Mouse (Mus musculus) lung, adult 2 months (tissue): ENCODE data around the gene Arrb2. TPM values are rescaled to one million over a fixed set of nuclear protein-coding genes. Genes with fewer than 3 reads are reported as not detected.

Experiments used
- DNase-seq: peaks from one replicate; pipeline ENCODE4 v3.0.0; 2022
- H3K4me1 ChIP-seq: fragments of 200-500 bp; 2 replicates; pipeline ENCODE4 v1.6.1; 2011; ENCODE audit warnings: low read length; ENCODE audit not compliant: control insufficient read depth, insufficient read depth
- H3K4me3 ChIP-seq: fragments of 200-500 bp; replicated peaks from 2 replicates; pipeline ENCODE3; 2011; ENCODE audit warnings: low read depth, mild to moderate bottlenecking, control low read depth, low read length; ENCODE audit errors: extremely low read depth
- CTCF ChIP-seq: fragments of 200-500 bp; IDR thresholded peaks from 2 replicates; pipeline ENCODE4 v1.5.1; 2011; ENCODE audit warnings: mild to moderate bottlenecking, low read length, control low read depth; ENCODE audit not compliant: insufficient read depth
- POLR2A ChIP-seq: fragments of 200-500 bp; IDR thresholded peaks from 2 replicates; pipeline ENCODE4 v1.6.1; 2011; ENCODE audit warnings: low read depth, mild to moderate bottlenecking, control low read depth, low read length, borderline replicate concordance; ENCODE audit errors: extremely low read depth
- WGBS: fragments of 180-500 bp; shearing (Covaris S2); methylation state at CpG from one replicate; pipeline ENCODE4 v1.1.7; 2018; 5-methylcytosine and 5-hydroxymethylcytosine counted together
- polyA plus RNA-seq: library from polyadenylated mRNA; depleted of rRNA; stranded (reverse); fragments of >200 nt; gene quantifications from 2 replicates; pipeline ENCODE4 v1.2.3, GENCODE M21; 2012; rRNA removed

Gene Arrb2
- polyA plus RNA-seq, 1 experiment, result 80.2 TPM

DNA sequence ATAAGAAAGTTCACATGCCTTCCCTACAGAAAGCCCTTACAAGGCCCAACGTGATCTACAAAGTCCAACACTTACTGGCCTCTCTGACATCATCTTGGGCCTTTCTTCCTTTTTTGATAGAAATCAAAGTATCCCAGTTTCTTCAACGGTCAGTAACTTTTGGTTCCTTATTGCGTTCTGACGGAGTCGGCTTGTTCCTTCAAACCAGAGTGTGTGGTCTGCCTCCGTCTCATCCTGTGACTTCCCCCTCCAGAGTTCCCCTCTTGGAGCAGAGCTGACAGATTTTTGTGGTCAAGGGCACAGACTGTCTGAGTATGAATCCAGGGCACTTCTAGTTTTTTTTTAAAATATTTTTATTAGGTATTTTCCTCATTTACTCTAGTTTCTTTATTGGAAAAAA lies 57.2 kb downstream of the Arrb2 start:
- no peak overlapping the region for H3K4me3 ChIP-seq
- H3K4me1 ChIP-seq, result no peaks in the 10 kb centered on the region
- WGBS, result 67% methylated on average over 6 of the region's 6 CpGs
- TF ChIP-seq CTCF, result no peak
- TF ChIP-seq POLR2A, result no peak
- DNase-seq, result no peak

Other genes starting within 250 kb of the Arrb2 start
- gene Slc16a11, start 219.9 kb upstream of the Arrb2 start, polyA plus RNA-seq, result 211 and 239 TPM in 2 replicates
- 9.2 and 11.3 TPM in 2 replicates for gene Slc16a13, start 211.6 kb upstream of the Arrb2 start, polyA plus RNA-seq
- gene Bcl6b, start 202.8 kb upstream of the Arrb2 start, polyA plus RNA-seq, result 21.9 and 25.6 TPM in 2 replicates
- gene 0610010K14Rik, start 194.7 kb upstream of the Arrb2 start, polyA plus RNA-seq, result 79.0 and 80.9 TPM in 2 replicates
- gene Gm21988, start 192.8 kb upstream of the Arrb2 start, polyA plus RNA-seq, result 6.6 and 7.2 TPM in 2 replicates
- 143 and 168 TPM in 2 replicates for gene Rnasek, start 192.8 kb upstream of the Arrb2 start, polyA plus RNA-seq
- 4.6 and 9.2 TPM in 2 replicates for gene Alox12, start 177.3 kb upstream of the Arrb2 start, polyA plus RNA-seq
- 0.31 and 0.40 TPM in 2 replicates for gene Alox12e, start 110.0 kb upstream of the Arrb2 start, polyA plus RNA-seq
- 4.2 and 14.2 TPM in 2 replicates for gene Alox15, start 80.6 kb upstream of the Arrb2 start, polyA plus RNA-seq
- 15.9 and 17.4 TPM in 2 replicates for gene Pelp1, start 22.6 kb upstream of the Arrb2 start, polyA plus RNA-seq
- 21.6 and 26.9 TPM in 2 replicates for gene Med11, start 19.3 kb downstream of the Arrb2 start, polyA plus RNA-seq
- 8.7 and 12.3 TPM in 2 replicates for gene Zmynd15, start 26.8 kb downstream of the Arrb2 start, polyA plus RNA-seq
- 67.2 and 74.6 TPM in 2 replicates for gene Cxcl16, start 27.3 kb downstream of the Arrb2 start, polyA plus RNA-seq
- gene Tm4sf5, start 72.6 kb downstream of the Arrb2 start, polyA plus RNA-seq, result 0.50 and 1.00 TPM in 2 replicates
- gene Vmo1, start 82.0 kb downstream of the Arrb2 start, polyA plus RNA-seq, result 0.20 and 0.26 TPM in 2 replicates
- 0.12 and 0.34 TPM in 2 replicates for gene Gltpd2, start 86.6 kb downstream of the Arrb2 start, polyA plus RNA-seq
- gene Psmb6, start 92.7 kb downstream of the Arrb2 start, polyA plus RNA-seq, result 202 and 264 TPM in 2 replicates
- not detected in 2 replicates for gene Gm40193, start 100.3 kb downstream of the Arrb2 start, polyA plus RNA-seq
- 32.4 and 47.2 TPM in 2 replicates for gene Pld2, start 107.4 kb downstream of the Arrb2 start, polyA plus RNA-seq
- gene Mink1, start 130.2 kb downstream of the Arrb2 start, polyA plus RNA-seq, result 119 and 120 TPM in 2 replicates
- gene 4930544D05Rik, start 183.2 kb downstream of the Arrb2 start, polyA plus RNA-seq, result 0.16 TPM in 1 of 2 replicates, not detected in the other
- gene Chrne, start 186.6 kb downstream of the Arrb2 start, polyA plus RNA-seq, result 0.41 and 0.91 TPM in 2 replicates
- 0.70 and 1.7 TPM in 2 replicates for gene Gp1ba, start 206.5 kb downstream of the Arrb2 start, polyA plus RNA-seq
- 116 and 146 TPM in 2 replicates for gene Rnf167, start 214.6 kb downstream of the Arrb2 start, polyA plus RNA-seq
- gene Slc25a11, start 214.8 kb downstream of the Arrb2 start, polyA plus RNA-seq, result 83.6 and 113 TPM in 2 replicates
- gene Pfn1, start 222.0 kb downstream of the Arrb2 start, polyA plus RNA-seq, result 933 and 1,129 TPM in 2 replicates
- gene Eno3, start 224.6 kb downstream of the Arrb2 start, polyA plus RNA-seq, result 19.6 and 97.3 TPM in 2 replicates
- 24.7 and 39.0 TPM in 2 replicates for gene Spag7, start 236.8 kb downstream of the Arrb2 start, polyA plus RNA-seq